8 mouse cellular contexts compared by ENCODE assay signal in the genomic region with DNA sequence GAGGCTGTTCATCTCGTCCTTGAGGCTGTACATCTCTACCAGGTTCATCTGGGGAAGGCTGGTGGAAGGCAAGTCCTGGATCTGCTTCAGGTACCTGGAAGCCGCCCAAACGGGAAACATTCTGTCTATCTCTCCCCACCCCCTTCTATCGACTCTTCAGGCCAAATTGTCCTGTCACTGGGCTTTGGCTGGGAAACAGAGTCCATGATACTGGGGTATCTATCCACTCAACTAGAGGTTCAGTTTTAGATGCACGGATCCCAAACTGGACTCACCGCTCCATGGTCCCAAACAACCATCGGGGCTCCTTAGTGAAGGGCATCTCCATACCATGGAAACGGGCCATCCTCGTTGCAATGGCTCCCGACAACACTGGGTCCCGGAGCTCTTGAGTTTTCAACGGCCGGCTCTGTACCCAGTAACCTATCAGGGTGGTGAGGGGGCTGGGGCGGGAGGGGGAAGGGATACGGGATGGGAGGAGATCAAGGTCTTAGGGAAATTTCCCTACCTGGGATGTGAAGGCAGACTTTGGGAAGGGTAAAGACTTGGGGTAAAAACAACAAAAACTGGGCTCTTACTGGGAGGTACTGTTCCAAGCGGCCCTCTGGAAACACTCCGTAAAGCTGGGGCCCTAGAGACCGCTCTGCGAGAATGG. TPM values are rescaled to one million over a fixed set of nuclear protein-coding genes. Genes with fewer than 3 reads are reported as not detected.
A peak's percentile ranks its signal among the peaks of the same experiment; 100 is the strongest.
DNase-seq lines count a peak whose midpoint lies in the region; ATAC-seq and TF ChIP-seq lines count a peak whose summit lies in the region.

No protein-coding gene starts in this region.

- H3K9me3 ChIP-seq in erythroblast, embryonic 14.5 days (ENCODE audit: control insufficient read depth, low read length) = no peaks in the 10 kb centered on the region
- H3K9me3 ChIP-seq in E14TG2a.4 (ENCODE audit: low read length) = no peaks in the 10 kb centered on the region
- H3K9me3 ChIP-seq in heart, postnatal 0 days (replicated peaks; ENCODE audit: control insufficient read depth, low read length) = no peaks in the 10 kb centered on the region

- peaks cover 46% of the 10 kb centered on the region for H3K4me1 ChIP-seq in erythroblast, embryonic 14.5 days (ENCODE audit: control insufficient read depth)
- peaks cover 52% of the 10 kb centered on the region for H3K4me1 ChIP-seq in E14TG2a.4 (replicated peaks; ENCODE audit: low read depth, low read length)
- H3K4me1 ChIP-seq in heart, postnatal 0 days (ENCODE audit: control insufficient read depth, insufficient read depth) = peaks cover 37% of the 10 kb centered on the region

- H3K36me3 ChIP-seq in erythroblast, embryonic 14.5 days (ENCODE audit: control insufficient read depth) = peaks cover 43% of the 10 kb centered on the region
- peaks cover 22% of the 10 kb centered on the region for H3K36me3 ChIP-seq in E14TG2a.4 (ENCODE audit: insufficient read depth, low read length)
- peaks cover 10% of the 10 kb centered on the region for H3K36me3 ChIP-seq in heart, postnatal 0 days (replicated peaks; ENCODE audit: control insufficient read depth, insufficient read depth, low read length)
- H3K36me3 ChIP-seq in macrophage (ENCODE audit: inconsistent target) = peaks cover 20% of the 10 kb centered on the region; the same call in 1 of the 2 replicates

- H3K4me2 ChIP-seq in heart, postnatal 0 days (ENCODE audit: low read depth, low read length) = peak overlapping the region; percentile 96

- H3K27me3 ChIP-seq in erythroblast, embryonic 14.5 days (ENCODE audit: control insufficient read depth) = no peaks in the 10 kb centered on the region
- H3K27me3 ChIP-seq in E14TG2a.4 (ENCODE audit: insufficient read depth, low read length) = peaks cover 16% of the 10 kb centered on the region; the same call in 1 of the 2 replicates
- no peaks in the 10 kb centered on the region for H3K27me3 ChIP-seq in heart, postnatal 0 days (ENCODE audit: control insufficient read depth, insufficient read depth, low read length)

- H3K27ac ChIP-seq in heart, postnatal 0 days (ENCODE audit: low read depth) = peak overlapping the region; percentile 99; the same call in 1 of the 2 replicates
- no peak overlapping the region for H3K27ac ChIP-seq in macrophage

- no peak for TF ChIP-seq CTCF in E14TG2a.4 (conservative IDR thresholded peaks at IDR 0.05; ENCODE audit: low read length)
- TF ChIP-seq CTCF in heart, postnatal 0 days (IDR thresholded peaks at IDR 0.05; ENCODE audit: low read depth) = no peak

- WGBS in heart, postnatal 0 days = 79% methylated on average over 19 of the region's 19 CpGs
- WGBS in macrophage (ENCODE audit: missing documents) = 96% methylated on average over 19 of the region's 19 CpGs

- no peak for TF ChIP-seq EP300 in heart, postnatal 0 days (IDR thresholded peaks at IDR 0.05; ENCODE audit: low read depth)

- DNase-seq in heart, postnatal 0 days (ENCODE audit: low spot score) = no peak
- DNase-seq in thymus, postnatal 10 days (ENCODE audit: low spot score in 2 of 2) = no peak
- no peak for DNase-seq in layer of hippocampus, postnatal 36 days
- no peak for DNase-seq in cerebellum, postnatal 25 days

- peaks cover 12% of the 10 kb centered on the region for H3K79me2 ChIP-seq in macrophage (ENCODE audit: inconsistent target)

- peak overlapping the region; percentile 90 for H3K9ac ChIP-seq in heart, postnatal 0 days (replicated peaks; ENCODE audit: low read depth, low read length)

- no peak for ATAC-seq in erythroblast, adult 5-6 weeks (replicated peaks; ENCODE audit: low FRiP score, poor library complexity, severe bottlenecking)
- no peak for ATAC-seq in heart, postnatal 0 days (ENCODE audit: insufficient read depth, low read depth)

- H3K4me3 ChIP-seq in erythroblast, embryonic 14.5 days (replicated peaks) = peak overlapping the region; percentile 97
- peak overlapping the region; percentile 92 for H3K4me3 ChIP-seq in E14TG2a.4 (replicated peaks; ENCODE audit: low read length)
- peak overlapping the region; percentile 82 for H3K4me3 ChIP-seq in heart, postnatal 0 days (ENCODE audit: low read depth, low read length)
- H3K4me3 ChIP-seq in macrophage (ENCODE audit: inconsistent target) = peak overlapping the region; percentile 83

RNA-seq across cellular contexts. Expression of a gene that starts 1.1 kb away (rescaled TPM):
- 0.03 and 0.05 TPM in 2 replicates for polyA plus RNA-seq in erythroblast, embryonic 14.5 days (2012)
- 0.58 and 1.0 TPM in 2 replicates for total RNA-seq in erythroblast, adult 5-6 weeks (2015; ENCODE audit: low replicate concordance)
- 1.4 and 5.3 TPM in 2 replicates for total RNA-seq in erythroblast, adult 5-6 weeks (2017; ENCODE audit: low replicate concordance)
- 0.12 TPM in 1 of 2 replicates, not detected in the other for total RNA-seq in heart, postnatal 0 days (2014; rRNA removed; ENCODE audit: low replicate concordance)
- 2.0 and 2.4 TPM in 2 replicates for polyA plus RNA-seq in heart, postnatal 0 days (2015; fragmentation: Nextera tagmentation; extraction: Ambion mirVana)
- total RNA-seq in macrophage (2018; cell fraction: chromatin; rRNA removed) = 1 to 10 TPM; 1.3 to 8.1 (median 2.3) TPM
- total RNA-seq in macrophage (2018; cell fraction: cytosol; rRNA removed) = 1 to 10 TPM in 1 of 26 experiments, under 1 TPM in 21, not detected in 4; 0.11 to 1.9 (median 0.37) TPM
- total RNA-seq in macrophage (2018; cell fraction: nucleus; rRNA removed) = 10 to 100 TPM in 3 of 26 experiments, 1 to 10 TPM in 22, under 1 TPM in 1; 0.96 to 14.0 (median 3.6) TPM
- 0.40 to 0.83 TPM (median 0.54 TPM) in 3 replicates for polyA plus RNA-seq in macrophage (2018)
- total RNA-seq in layer of hippocampus, postnatal 36 days (2021) = 1 to 10 TPM; 2.6 to 3.1 TPM

RNA-seq across cellular contexts. Expression of a gene that starts 1.2 kb away (rescaled TPM):
- polyA plus RNA-seq in erythroblast, embryonic 14.5 days (2012) = 0.08 and 0.15 TPM in 2 replicates
- not detected in 2 replicates for total RNA-seq in erythroblast, adult 5-6 weeks (2015; ENCODE audit: low replicate concordance)
- 0.14 TPM in 1 of 2 replicates, not detected in the other for total RNA-seq in erythroblast, adult 5-6 weeks (2017; ENCODE audit: low replicate concordance)
- 0.08 and 2.4 TPM in 2 replicates for total RNA-seq in heart, postnatal 0 days (2014; rRNA removed; ENCODE audit: low replicate concordance)
- polyA plus RNA-seq in heart, postnatal 0 days (2015; fragmentation: Nextera tagmentation; extraction: Ambion mirVana) = 0.80 and 0.82 TPM in 2 replicates
- total RNA-seq in macrophage (2018; cell fraction: chromatin; rRNA removed) = 1 to 10 TPM in 24 of 26 experiments, under 1 TPM in 1, not detected in 1; 0.99 to 5.0 (median 3.0) TPM
- total RNA-seq in macrophage (2018; cell fraction: cytosol; rRNA removed) = under 1 TPM in 14 of 26 experiments, not detected in 12; 0.03 to 0.22 (median 0.08) TPM
- 1 to 10 TPM in 15 of 26 experiments, under 1 TPM in 10, not detected in 1; 0.49 to 6.1 (median 1.2) TPM for total RNA-seq in macrophage (2018; cell fraction: nucleus; rRNA removed)
- 0.07 to 0.42 TPM in 2 of 3 replicates, not detected in the other for polyA plus RNA-seq in macrophage (2018)
- total RNA-seq in layer of hippocampus, postnatal 36 days (2021) = under 1 TPM in 1 of 2 experiments, not detected in 1; 0.30 TPM

RNA-seq across cellular contexts. Expression of a gene that starts 1.4 kb away (rescaled TPM):
- 19.2 and 20.4 TPM in 2 replicates for polyA plus RNA-seq in erythroblast, embryonic 14.5 days (2012)
- total RNA-seq in erythroblast, adult 5-6 weeks (2015; ENCODE audit: low replicate concordance) = 82.0 and 92.2 TPM in 2 replicates
- 28.6 and 30.9 TPM in 2 replicates for total RNA-seq in erythroblast, adult 5-6 weeks (2017; ENCODE audit: low replicate concordance)
- total RNA-seq in heart, postnatal 0 days (2014; rRNA removed; ENCODE audit: low replicate concordance) = 64.5 and 78.3 TPM in 2 replicates
- 130 and 142 TPM in 2 replicates for polyA plus RNA-seq in heart, postnatal 0 days (2015; fragmentation: Nextera tagmentation; extraction: Ambion mirVana)
- 100 to 1,000 TPM; 165 to 422 (median 231) TPM for total RNA-seq in macrophage (2018; cell fraction: chromatin; rRNA removed)
- 10 to 100 TPM; 18.0 to 54.2 (median 29.9) TPM for total RNA-seq in macrophage (2018; cell fraction: cytosol; rRNA removed)
- 100 to 1,000 TPM; 102 to 409 (median 198) TPM for total RNA-seq in macrophage (2018; cell fraction: nucleus; rRNA removed)
- polyA plus RNA-seq in macrophage (2018) = 26.6 to 54.6 TPM (median 36.7 TPM) in 3 replicates
- total RNA-seq in layer of hippocampus, postnatal 36 days (2021) = 10 to 100 TPM; 37.5 to 43.0 TPM

RNA-seq across cellular contexts. Expression of a gene that starts 2.6 kb away (rescaled TPM):
- 0.08 TPM in 1 of 2 replicates, not detected in the other for polyA plus RNA-seq in erythroblast, embryonic 14.5 days (2012)
- total RNA-seq in erythroblast, adult 5-6 weeks (2015; ENCODE audit: low replicate concordance) = 2.1 and 6.9 TPM in 2 replicates
- 0.84 and 4.4 TPM in 2 replicates for total RNA-seq in erythroblast, adult 5-6 weeks (2017; ENCODE audit: low replicate concordance)
- total RNA-seq in heart, postnatal 0 days (2014; rRNA removed; ENCODE audit: low replicate concordance) = 600 and 674 TPM in 2 replicates
- polyA plus RNA-seq in heart, postnatal 0 days (2015; fragmentation: Nextera tagmentation; extraction: Ambion mirVana) = 400 and 412 TPM in 2 replicates
- 10 to 100 TPM in 2 of 26 experiments, 1 to 10 TPM in 22, under 1 TPM in 2; 0.34 to 16.3 (median 4.6) TPM for total RNA-seq in macrophage (2018; cell fraction: chromatin; rRNA removed)
- total RNA-seq in macrophage (2018; cell fraction: cytosol; rRNA removed) = under 1 TPM in 20 of 26 experiments, not detected in 6; 0.03 to 0.34 (median 0.14) TPM
- total RNA-seq in macrophage (2018; cell fraction: nucleus; rRNA removed) = 1 to 10 TPM in 21 of 26 experiments, under 1 TPM in 5; 0.46 to 8.3 (median 1.8) TPM
- polyA plus RNA-seq in macrophage (2018) = 0.24 to 0.79 TPM in 2 of 3 replicates, not detected in the other
- 1 to 10 TPM; 1.8 to 2.3 TPM for total RNA-seq in layer of hippocampus, postnatal 36 days (2021)

RNA-seq across cellular contexts. Expression of a gene that starts 18.0 kb away (rescaled TPM):
- polyA plus RNA-seq in erythroblast, embryonic 14.5 days (2012) = not detected in 2 replicates
- total RNA-seq in erythroblast, adult 5-6 weeks (2015; ENCODE audit: low replicate concordance) = not detected in 2 replicates
- not detected in 2 replicates for total RNA-seq in erythroblast, adult 5-6 weeks (2017; ENCODE audit: low replicate concordance)
- total RNA-seq in heart, postnatal 0 days (2014; rRNA removed; ENCODE audit: low replicate concordance) = not detected in 2 replicates
- not detected in 2 replicates for polyA plus RNA-seq in heart, postnatal 0 days (2015; fragmentation: Nextera tagmentation; extraction: Ambion mirVana)
- total RNA-seq in macrophage (2018; cell fraction: chromatin; rRNA removed) = not detected
- total RNA-seq in macrophage (2018; cell fraction: cytosol; rRNA removed) = not detected
- not detected for total RNA-seq in macrophage (2018; cell fraction: nucleus; rRNA removed)
- not detected in 3 replicates for polyA plus RNA-seq in macrophage (2018)
- total RNA-seq in layer of hippocampus, postnatal 36 days (2021) = not detected
